Mouse (Mus musculus): ENCODE results near the gene Emp1. TPM values are rescaled to one million over a fixed set of nuclear protein-coding genes. Genes with fewer than 3 reads are reported as not detected.

Gene Emp1
- polyA plus RNA-seq, 1 experiment from 2014 or later = 136 TPM

- 0 out of 2 replicates have a peak overlapping the region, but pooled peaks have one; percentile 6 for H3K27ac ChIP-seq (ENCODE audit: low read length)
These were observed 38.2 kb upstream of the Emp1 start for GRCm38 (mm10) chr6:135324111-135324510.

GRCm38 (mm10) chr6:135324686-135325300, 37.6 kb upstream of the Emp1 start:
- ATAC-seq = peak; percentile 60
- 49% methylated on average over 9 of the region's 9 CpGs for WGBS
- no peaks in the 10 kb centered on the region for H3K9me3 ChIP-seq (ENCODE audit: low read length)
- H3K4me1 ChIP-seq (ENCODE audit: insufficient read depth, low read depth, low read length) = peaks cover 13% of the 10 kb centered on the region; the same call in 1 of the 2 replicates
- H3K4me2 ChIP-seq (replicated peaks; ENCODE audit: low read depth, low read length) = no peak overlapping the region
- no peak overlapping the region for H3K4me3 ChIP-seq (ENCODE audit: low read depth, low read length)
- TF ChIP-seq CTCF (IDR thresholded peaks at IDR 0.05) (no peak), EP300 (IDR thresholded peaks at IDR 0.05) (no peak)
- H3K27me3 ChIP-seq (replicated peaks; ENCODE audit: insufficient read depth, low read length) = no peaks in the 10 kb centered on the region
- no peak overlapping the region for H3K9ac ChIP-seq (replicated peaks; ENCODE audit: low read depth)
- peak overlapping the region; percentile 38 for H3K27ac ChIP-seq (ENCODE audit: low read length)
- H3K36me3 ChIP-seq (ENCODE audit: insufficient read depth, low read length) = no peaks in the 10 kb centered on the region
- peak; percentile 68 for DNase-seq (ENCODE audit: low spot score)

More at GRCm38 (mm10) chr6:135324111-135324510, 38.2 kb upstream of the Emp1 start:
- TF ChIP-seq CTCF (IDR thresholded peaks at IDR 0.05) (no peak), EP300 (IDR thresholded peaks at IDR 0.05) (no peak)
- Histone ChIP-seq H3K9ac (replicated peaks; ENCODE audit: low read depth) (no peak overlapping the region), H3K36me3 (ENCODE audit: insufficient read depth, low read length) (no peaks in the 10 kb centered on the region), H3K4me2 (replicated peaks; ENCODE audit: low read depth, low read length) (no peak overlapping the region), H3K4me1 (ENCODE audit: insufficient read depth, low read depth, low read length) (peaks cover 13% of the 10 kb centered on the region; the same call in 1 of the 2 replicates), H3K9me3 (ENCODE audit: low read length) (no peaks in the 10 kb centered on the region), H3K27me3 (replicated peaks; ENCODE audit: insufficient read depth, low read length) (no peaks in the 10 kb centered on the region), H3K4me3 (ENCODE audit: low read depth, low read length) (no peak overlapping the region)
- ATAC-seq (no peak), DNase-seq (ENCODE audit: low spot score) (no peak)
- WGBS = 51% methylated on average over 3 of the region's 3 CpGs

- Histone ChIP-seq H3K9ac (replicated peaks; ENCODE audit: low read depth) (no peak overlapping the region), H3K4me1 (ENCODE audit: insufficient read depth, low read depth, low read length) (peaks cover 13% of the 10 kb centered on the region; the same call in 1 of the 2 replicates), H3K4me2 (replicated peaks; ENCODE audit: low read depth, low read length) (no peak overlapping the region), H3K9me3 (ENCODE audit: low read length) (no peaks in the 10 kb centered on the region), H3K27me3 (replicated peaks; ENCODE audit: insufficient read depth, low read length) (no peaks in the 10 kb centered on the region), H3K4me3 (ENCODE audit: low read depth, low read length) (no peak overlapping the region), H3K36me3 (ENCODE audit: insufficient read depth, low read length) (no peaks in the 10 kb centered on the region), H3K27ac (ENCODE audit: low read length) (no peak overlapping the region)
- DNase-seq (ENCODE audit: low spot score) = no peak
- no peak for TF ChIP-seq EP300 (IDR thresholded peaks at IDR 0.05)
- no peak for TF ChIP-seq CTCF (IDR thresholded peaks at IDR 0.05)
- no peak for ATAC-seq
- 69% methylated on average over 7 of the region's 7 CpGs for WGBS
These were observed 35.5 kb upstream of the Emp1 start for GRCm38 (mm10) chr6:135326847-135327246.

- Histone ChIP-seq H3K36me3 (ENCODE audit: insufficient read depth, low read length) (no peaks in the 10 kb centered on the region), H3K4me2 (replicated peaks; ENCODE audit: low read depth, low read length) (no peak overlapping the region), H3K9me3 (ENCODE audit: low read length) (no peaks in the 10 kb centered on the region), H3K9ac (replicated peaks; ENCODE audit: low read depth) (no peak overlapping the region), H3K27me3 (replicated peaks; ENCODE audit: insufficient read depth, low read length) (no peaks in the 10 kb centered on the region), H3K4me3 (ENCODE audit: low read depth, low read length) (no peak overlapping the region), H3K27ac (ENCODE audit: low read length) (no peak overlapping the region), H3K4me1 (ENCODE audit: insufficient read depth, low read depth, low read length) (no peaks in the 10 kb centered on the region; the same call in 1 of the 2 replicates)
- WGBS = 74% methylated on average over 4 of the region's 4 CpGs
- ATAC-seq (no peak), DNase-seq (ENCODE audit: low spot score) (no peak)
- TF ChIP-seq EP300 (IDR thresholded peaks at IDR 0.05) (no peak), CTCF (IDR thresholded peaks at IDR 0.05) (no peak)
These were observed 30.4 kb upstream of the Emp1 start for GRCm38 (mm10) chr6:135331916-135332315.

- H3K4me2 ChIP-seq (replicated peaks; ENCODE audit: low read depth, low read length) = no peak overlapping the region
- H3K36me3 ChIP-seq (ENCODE audit: insufficient read depth, low read length) = no peaks in the 10 kb centered on the region
- 27% methylated on average over 10 of the region's 10 CpGs for WGBS
- no peaks in the 10 kb centered on the region for H3K27me3 ChIP-seq (replicated peaks; ENCODE audit: insufficient read depth, low read length)
- no peaks in the 10 kb centered on the region for H3K9me3 ChIP-seq (ENCODE audit: low read length)
- no peak overlapping the region for H3K4me3 ChIP-seq (ENCODE audit: low read depth, low read length)
- TF ChIP-seq CTCF (IDR thresholded peaks at IDR 0.05) (no peak), EP300 (IDR thresholded peaks at IDR 0.05) (0 out of 2 replicates have a peak, but pooled peaks have one; percentile 16)
- ATAC-seq (peak; percentile 60), DNase-seq (ENCODE audit: low spot score) (peak; percentile 61)
- no peak overlapping the region for H3K9ac ChIP-seq (replicated peaks; ENCODE audit: low read depth)
- no peaks in the 10 kb centered on the region; the same call in 1 of the 2 replicates for H3K4me1 ChIP-seq (ENCODE audit: insufficient read depth, low read depth, low read length)
- H3K27ac ChIP-seq (ENCODE audit: low read length) = peak overlapping the region; percentile 23; the same call in 1 of the 2 replicates
These were observed 29.5 kb upstream of the Emp1 start for GRCm38 (mm10) chr6:135332737-135333281.

- no peaks in the 10 kb centered on the region for H3K36me3 ChIP-seq (ENCODE audit: insufficient read depth, low read length)
- DNase-seq (ENCODE audit: low spot score) (peak; percentile 62), ATAC-seq (peak; percentile 70)
- H3K27ac ChIP-seq (ENCODE audit: low read length) = peak overlapping the region; percentile 57
- H3K4me2 ChIP-seq (replicated peaks; ENCODE audit: low read depth, low read length) = no peak overlapping the region
- 53% methylated on average over 5 of the region's 5 CpGs for WGBS
- H3K9me3 ChIP-seq (ENCODE audit: low read length) = no peaks in the 10 kb centered on the region
- H3K4me1 ChIP-seq (ENCODE audit: insufficient read depth, low read depth, low read length) = no peaks in the 10 kb centered on the region; the same call in 1 of the 2 replicates
- 0 out of 2 replicates have a peak, but pooled peaks have one; percentile 13 for TF ChIP-seq EP300 (IDR thresholded peaks at IDR 0.05)
- 0 out of 2 replicates have a peak, but pooled peaks have one; percentile 14 for TF ChIP-seq CTCF (IDR thresholded peaks at IDR 0.05)
- no peak overlapping the region for H3K4me3 ChIP-seq (ENCODE audit: low read depth, low read length)
- H3K27me3 ChIP-seq (replicated peaks; ENCODE audit: insufficient read depth, low read length) = no peaks in the 10 kb centered on the region
- no peak overlapping the region for H3K9ac ChIP-seq (replicated peaks; ENCODE audit: low read depth)
These were observed 28.2 kb upstream of the Emp1 start for GRCm38 (mm10) chr6:135333994-135334651.
